Mouse (Mus musculus) heart, adult 2 months (tissue): Measurements from ENCODE around the gene Ntan1. TPM values are rescaled to one million over a fixed set of nuclear protein-coding genes. Genes with fewer than 3 reads are reported as not detected.

ENCODE experiments used
- DNase-seq, 2 experiments: peaks; one replicate each; pipeline ENCODE4 v3.0.0; 2021
- H3K27ac ChIP-seq: fragments of 200-600 bp; 2 replicates; pipeline ENCODE4 v1.8.1; 2022
- H3K27me3 ChIP-seq: fragments of 200-500 bp; 2 replicates; pipeline ENCODE4 v1.6.1; 2012; ENCODE audit warnings: mild to moderate bottlenecking, low read length, inconsistent platforms, mixed read lengths; ENCODE audit not compliant: control insufficient read depth, insufficient read depth
- H3K36me3 ChIP-seq: fragments of 200-500 bp; 2 replicates; pipeline ENCODE4 v1.6.1; 2012; ENCODE audit warnings: low read length, inconsistent platforms; ENCODE audit not compliant: control insufficient read depth, insufficient read depth
- H3K4me1 ChIP-seq: fragments of 200-500 bp; 2 replicates; pipeline ENCODE4 v1.6.1; 2011; ENCODE audit warnings: low read length; ENCODE audit not compliant: control insufficient read depth, insufficient read depth
- H3K4me3 ChIP-seq: fragments of 200-600 bp; 2 replicates; pipeline ENCODE4 v1.8.1; 2022
- H3K79me2 ChIP-seq: fragments of 200-500 bp; replicated peaks from 2 replicates; pipeline ENCODE4 v1.6.1; 2012; ENCODE audit warnings: mild to moderate bottlenecking, inconsistent platforms, low read length, moderate library complexity, mixed read lengths; ENCODE audit not compliant: control insufficient read depth, insufficient read depth
- H3K9ac ChIP-seq: fragments of 200-500 bp; 2 replicates; pipeline ENCODE4 v1.6.1; 2012; ENCODE audit warnings: low read depth, mild to moderate bottlenecking, control low read depth, inconsistent platforms, low read length, mixed read lengths
- CTCF ChIP-seq: fragments of 200-600 bp; IDR thresholded peaks from 2 replicates; pipeline ENCODE4 v1.8.1; 2022; ENCODE audit warnings: antibody characterized with exemption, mild to moderate bottlenecking, moderate library complexity
- EP300 ChIP-seq: fragments of 200-500 bp; IDR thresholded peaks from 2 replicates; pipeline ENCODE4 v1.6.1; 2011; ENCODE audit warnings: low read depth, low read length, control low read depth; ENCODE audit not compliant: insufficient read depth
- POLR2A ChIP-seq: fragments of 200-500 bp; IDR thresholded peaks from 2 replicates; pipeline ENCODE4 v1.6.1; 2011; ENCODE audit warnings: mild to moderate bottlenecking, low read depth, low read length, control low read depth; ENCODE audit not compliant: insufficient read depth
- WGBS: fragments of 180-500 bp; shearing (Covaris S2); methylation state at CpG from one replicate; pipeline ENCODE4 v1.1.7; 2018; 5-methylcytosine and 5-hydroxymethylcytosine counted together
- intact Hi-C: fragments of 180-260 bp; cut with DNase I; formaldehyde crosslinking; loops from one replicate; pipeline ENCODE4 v1.15.1; 2025
- polyA plus RNA-seq: library from polyadenylated mRNA; depleted of rRNA; stranded (reverse); fragments of >200 nt; gene quantifications from 2 replicates; pipeline ENCODE4 v1.2.3, GENCODE M21; 2012
- total RNA-seq, 2 experiments: library from RNA; stranded (reverse); gene quantifications; 2 replicates each; pipeline ENCODE4 v1.2.3; 2021

The Ntan1 gene
- total and polyA plus RNA-seq, 3 experiments: 40.2 to 47.1 (median 42.9) TPM

- H3K36me3 ChIP-seq: no peaks in the 10 kb centered on the region
- H3K27ac ChIP-seq: no peak overlapping the region
- peaks cover 9% of the 10 kb centered on the region for H3K79me2 ChIP-seq
- H3K4me1 ChIP-seq: peaks cover 5% of the 10 kb centered on the region
- TF ChIP-seq POLR2A (no peak), EP300 (no peak), CTCF (0 out of 2 replicates have a peak, but pooled peaks have one; percentile 11)
- DNase-seq: no peak
- H3K4me3 ChIP-seq: no peak overlapping the region
- no peaks in the 10 kb centered on the region for H3K27me3 ChIP-seq
- H3K9ac ChIP-seq: no peak overlapping the region
- intact Hi-C loops: loop anchor here (10.0 kb wide), 1 partner anchor 334 kb away; no protein-coding TSS in a partner anchor
- WGBS: 97% methylated on average over 5 of the region's 5 CpGs
These were observed 2.1 kb downstream of the Ntan1 start for GRCm38 (mm10) chr16:13820771-13821170.

GRCm38 (mm10) chr16:13825781-13826490 is 7.3 kb downstream of the Ntan1 start:
- H3K4me1 ChIP-seq: peaks cover 2% of the 10 kb centered on the region
- intact Hi-C loops: loop anchor here (10.0 kb wide), 1 partner anchor 329 kb away; no protein-coding TSS in a partner anchor
- 68% methylated on average over 7 of the region's 7 CpGs for WGBS
- H3K27ac ChIP-seq: no peak overlapping the region
- H3K36me3 ChIP-seq: no peaks in the 10 kb centered on the region
- no peak for DNase-seq
- no peak overlapping the region for H3K4me3 ChIP-seq
- H3K9ac ChIP-seq: no peak overlapping the region
- no peak for TF ChIP-seq EP300
- no peak for TF ChIP-seq CTCF
- no peak for TF ChIP-seq POLR2A
- no peaks in the 10 kb centered on the region for H3K27me3 ChIP-seq
- peaks cover 9% of the 10 kb centered on the region for H3K79me2 ChIP-seq

- intact Hi-C loops: loop anchor here (10.0 kb wide), 1 partner anchor 328 kb away; no protein-coding TSS in a partner anchor
- peaks cover 9% of the 10 kb centered on the region for H3K79me2 ChIP-seq
- no peaks in the 10 kb centered on the region for H3K27me3 ChIP-seq
- H3K36me3 ChIP-seq: no peaks in the 10 kb centered on the region
- no peak for DNase-seq
- no peak overlapping the region for H3K4me3 ChIP-seq
- WGBS: 78% methylated on average over 4 of the region's 4 CpGs
- H3K9ac ChIP-seq: no peak overlapping the region
- no peak overlapping the region for H3K27ac ChIP-seq
- H3K4me1 ChIP-seq: peaks cover 1% of the 10 kb centered on the region
- TF ChIP-seq EP300 (no peak), CTCF (no peak), POLR2A (no peak)
These were observed 7.9 kb downstream of the Ntan1 start for GRCm38 (mm10) chr16:13826511-13826910.

GRCm38 (mm10) chr16:13830444-13830843 is 11.8 kb downstream of the Ntan1 start:
- Histone ChIP-seq H3K4me1 (no peaks in the 10 kb centered on the region), H3K36me3 (no peaks in the 10 kb centered on the region), H3K4me3 (no peak overlapping the region), H3K9ac (no peak overlapping the region), H3K27ac (no peak overlapping the region), H3K79me2 (peaks cover under 1% of the 10 kb centered on the region; the same call in 1 of the 2 replicates), H3K27me3 (no peaks in the 10 kb centered on the region)
- 91% methylated on average over 10 of the region's 10 CpGs for WGBS
- DNase-seq: no peak
- TF ChIP-seq EP300 (no peak), POLR2A (no peak), CTCF (peak; percentile 17)
- intact Hi-C loops: no loop called here

GRCm38 (mm10) chr16:13831606-13832005 is 13.0 kb downstream of the Ntan1 start:
- intact Hi-C loops: no loop called here
- Histone ChIP-seq H3K9ac (no peak overlapping the region), H3K27me3 (no peaks in the 10 kb centered on the region), H3K4me1 (no peaks in the 10 kb centered on the region), H3K79me2 (no peaks in the 10 kb centered on the region), H3K36me3 (no peaks in the 10 kb centered on the region), H3K4me3 (no peak overlapping the region), H3K27ac (no peak overlapping the region)
- TF ChIP-seq POLR2A: no peak
- no peak for TF ChIP-seq EP300
- no peak for TF ChIP-seq CTCF
- WGBS: 86% methylated on average over 5 of the region's 5 CpGs
- DNase-seq: no peak

GRCm38 (mm10) chr16:13834382-13834781 is 15.7 kb downstream of the Ntan1 start:
- H3K4me3 ChIP-seq: no peak overlapping the region
- H3K9ac ChIP-seq: no peak overlapping the region
- no peaks in the 10 kb centered on the region for H3K27me3 ChIP-seq
- no peaks in the 10 kb centered on the region for H3K36me3 ChIP-seq
- no peak overlapping the region for H3K27ac ChIP-seq
- H3K79me2 ChIP-seq: no peaks in the 10 kb centered on the region
- TF ChIP-seq EP300: no peak
- no peak for TF ChIP-seq POLR2A
- TF ChIP-seq CTCF: no peak
- DNase-seq: no peak
- intact Hi-C loops: no loop called here
- no peaks in the 10 kb centered on the region for H3K4me1 ChIP-seq
- WGBS: 91% methylated on average over 5 of the region's 5 CpGs
